Comparison of ENCODE assay signal across 21 mouse cellular contexts in genomic region chr9:111390016-111390415, GRCm38 (mm10). TPM values are rescaled to one million over a fixed set of nuclear protein-coding genes. Genes with fewer than 3 reads are reported as not detected.
A peak's percentile ranks its signal among the peaks of the same experiment; 100 is the strongest.
DNase-seq lines count a peak whose midpoint lies in the region; ATAC-seq and TF ChIP-seq lines count a peak whose summit lies in the region.
"Had no signal": no experiment of that assay in that cellular context is flagged by ENCODE, and none has a peak within 500 bp of the region (broad histone marks: within the 10 kb centered on the region; RNA-seq: fewer than 3 reads in every experiment).

No protein-coding gene starts in this region.

- H3K9ac ChIP-seq in hindbrain, postnatal 0 days (replicated peaks; ENCODE audit: low read length): no peak overlapping the region
- H3K9ac ChIP-seq in hindbrain, embryonic 13.5 days: no peak overlapping the region
- no peak overlapping the region for H3K9ac ChIP-seq in neural tube, embryonic 15.5 days (replicated peaks)
- H3K9ac ChIP-seq: embryonic facial prominence, embryonic 13.5 days; midbrain, embryonic 15.5 days had no signal

- 0 out of 2 replicates have a peak overlapping the region, but pooled peaks have one; percentile 2 for H3K27ac ChIP-seq in hindbrain, postnatal 0 days
- H3K27ac ChIP-seq in hindbrain, embryonic 13.5 days: no peak overlapping the region
- no peak overlapping the region for H3K27ac ChIP-seq in neural tube, embryonic 15.5 days (replicated peaks)
- H3K27ac ChIP-seq: embryonic facial prominence, embryonic 13.5 days; heart, embryonic 10.5 days; midbrain, embryonic 15.5 days had no signal

- no peaks in the 10 kb centered on the region for H3K4me1 ChIP-seq in hindbrain, postnatal 0 days (ENCODE audit: insufficient read depth, low read length)
- H3K4me1 ChIP-seq in hindbrain, embryonic 13.5 days (replicated peaks): no peaks in the 10 kb centered on the region; the same call in 1 of the 2 replicates
- no peaks in the 10 kb centered on the region for H3K4me1 ChIP-seq in neural tube, embryonic 15.5 days
- H3K4me1 ChIP-seq: heart, embryonic 10.5 days; midbrain, embryonic 15.5 days had no signal

- TF ChIP-seq CTCF in hindbrain, postnatal 0 days (IDR thresholded peaks at IDR 0.05; ENCODE audit: low read depth): no peak

- H3K4me3 ChIP-seq in hindbrain, postnatal 0 days (ENCODE audit: low read length): no peak overlapping the region
- H3K4me3 ChIP-seq in hindbrain, embryonic 13.5 days: no peak overlapping the region
- H3K4me3 ChIP-seq in neural tube, embryonic 15.5 days (replicated peaks): no peak overlapping the region
- H3K4me3 ChIP-seq: embryonic facial prominence, embryonic 13.5 days; heart, embryonic 10.5 days; midbrain, embryonic 15.5 days had no signal

- H3K27me3 ChIP-seq in hindbrain, postnatal 0 days (ENCODE audit: insufficient read depth, low read length): no peaks in the 10 kb centered on the region
- no peaks in the 10 kb centered on the region for H3K27me3 ChIP-seq in hindbrain, embryonic 13.5 days
- H3K27me3 ChIP-seq in neural tube, embryonic 15.5 days (replicated peaks): no peaks in the 10 kb centered on the region
- H3K27me3 ChIP-seq: embryonic facial prominence, embryonic 13.5 days; midbrain, embryonic 15.5 days had no signal

- H3K9me3 ChIP-seq in hindbrain, postnatal 0 days (ENCODE audit: low read length): no peaks in the 10 kb centered on the region
- no peaks in the 10 kb centered on the region for H3K9me3 ChIP-seq in hindbrain, embryonic 13.5 days
- H3K9me3 ChIP-seq in neural tube, embryonic 15.5 days (replicated peaks): no peaks in the 10 kb centered on the region
- H3K9me3 ChIP-seq: embryonic facial prominence, embryonic 13.5 days; heart, embryonic 10.5 days; midbrain, embryonic 15.5 days had no signal

- WGBS in hindbrain, postnatal 0 days: 40% methylated on average over 9 of the region's 9 CpGs
- WGBS in hindbrain, embryonic 13.5 days: 74% methylated on average over 9 of the region's 9 CpGs
- WGBS in neural tube, embryonic 15.5 days: 76% methylated on average over 9 of the region's 9 CpGs

- peak; percentile 72 for DNase-seq in hindbrain, postnatal 0 days (ENCODE audit: low spot score)
- DNase-seq in NIH3T3 (ENCODE audit: low read depth): peak; percentile 10
- DNase-seq in adrenal gland, adult 8-10 months: peak; percentile 14
- DNase-seq in lung, postnatal 14 days: peak; percentile 34
- DNase-seq in frontal cortex, postnatal 25 days (ENCODE audit: low spot score in 2 of 2): no peak
- DNase-seq in frontal cortex, postnatal 10 days (ENCODE audit: low spot score in 2 of 2): no peak
- DNase-seq: cerebellum, adult 9-11 months; kidney, adult 8-10 months; kidney, postnatal 4 days; layer of hippocampus, adult 9-11 months; liver; thymus, postnatal 25 days had no signal

- no peak overlapping the region for H3K4me2 ChIP-seq in hindbrain, postnatal 0 days (ENCODE audit: low read depth, low read length)
- H3K4me2 ChIP-seq in hindbrain, embryonic 13.5 days: no peak overlapping the region
- H3K4me2 ChIP-seq in neural tube, embryonic 15.5 days: no peak overlapping the region
- H3K4me2 ChIP-seq: embryonic facial prominence, embryonic 13.5 days; midbrain, embryonic 15.5 days had no signal

- no peaks in the 10 kb centered on the region for H3K36me3 ChIP-seq in hindbrain, postnatal 0 days (ENCODE audit: insufficient read depth, low read length)
- H3K36me3 ChIP-seq in hindbrain, embryonic 13.5 days: no peaks in the 10 kb centered on the region; the same call in 1 of the 2 replicates
- H3K36me3 ChIP-seq in neural tube, embryonic 15.5 days: peaks cover 14% of the 10 kb centered on the region
- H3K36me3 ChIP-seq: embryonic facial prominence, embryonic 13.5 days; heart, embryonic 10.5 days had no signal

- no peak for ATAC-seq in hindbrain, postnatal 0 days
- ATAC-seq in hindbrain, embryonic 13.5 days (ENCODE audit: low FRiP score): no peak
- no peak for ATAC-seq in neural tube, embryonic 15.5 days (ENCODE audit: low FRiP score)
- ATAC-seq: forebrain, embryonic 14.5 days; inflammation-experienced regulatory T-cells, adult 6 months; midbrain, embryonic 15.5 days had no signal

RNA-seq across cellular contexts. Expression of gene Dclk3, which starts 48.9 kb away (rescaled TPM):
- total RNA-seq in hindbrain, postnatal 0 days (2014; rRNA removed): 9.2 and 13.1 TPM in 2 replicates
- polyA plus RNA-seq in hindbrain, postnatal 0 days (2015; fragmentation: Nextera tagmentation; extraction: Ambion mirVana): 8.8 and 9.9 TPM in 2 replicates
- 4.4 and 4.9 TPM in 2 replicates for polyA plus RNA-seq in hindbrain, embryonic 13.5 days (2015; fragmentation: Nextera tagmentation; extraction: Ambion mirVana)
- total RNA-seq in adrenal gland, adult 8-10 months (2022): 1 to 10 TPM in 3 of 4 experiments, under 1 TPM in 1; 0.75 to 1.8 (median 1.6) TPM
- polyA plus RNA-seq in neural tube, embryonic 15.5 days (2015; fragmentation: Nextera tagmentation; extraction: Ambion mirVana): 11.2 and 12.2 TPM in 2 replicates
- total RNA-seq: megakaryocyte, adult 5-6 weeks had no signal
- polyA plus RNA-seq: C2C12; inflammation-experienced regulatory T-cells, adult 6 months had no signal

Comparison
In these comparisons a context has a peak if more than half of its experiments do, and no peak if none do; other contexts are left out.
1. DNase-seq: peak in hindbrain, postnatal 0 days (single experiment), NIH3T3 (single experiment), adrenal gland, adult 8-10 months (single experiment) and lung, postnatal 14 days (single experiment); none in frontal cortex, postnatal 25 days (0 of 2) and frontal cortex, postnatal 10 days (0 of 2).